ENCODE assay signal across 10 mouse cellular contexts in genomic region chr8:104631975-104632374, GRCm38 (mm10). TPM values are rescaled to one million over a fixed set of nuclear protein-coding genes. Genes with fewer than 3 reads are reported as not detected.
A peak's percentile ranks its signal among the peaks of the same experiment; 100 is the strongest.
DNase-seq lines count a peak whose midpoint lies in the region; ATAC-seq and TF ChIP-seq lines count a peak whose summit lies in the region.
"Had no signal": no experiment of that assay in that cellular context is flagged by ENCODE, and none has a peak within 500 bp of the region (broad histone marks: within the 10 kb centered on the region; RNA-seq: fewer than 3 reads in every experiment).

No protein-coding gene starts in this region.

- peak overlapping the region; percentile 35; the same call in 1 of the 2 replicates for H3K27ac ChIP-seq in small intestine, adult 2 months (ENCODE audit: insufficient read depth, low read depth, low read length)

- H3K36me3 ChIP-seq in small intestine, adult 2 months (ENCODE audit: control insufficient read depth, insufficient read depth, low read length): no peaks in the 10 kb centered on the region

- intact Hi-C loops in gastrocnemius, postnatal 36 days (cut with DNase I): no loop called here

- WGBS in small intestine, adult 2 months: 57% methylated on average over 5 of the region's 5 CpGs

- DNase-seq in gastrocnemius, postnatal 10 days: peak; percentile 9
- DNase-seq in gastrocnemius, postnatal 36 days: no peak
- peak; percentile 12 to 58 for DNase-seq in spleen, postnatal 4 days (ENCODE audit: low spot score in 2 of 2)
- DNase-seq in spleen, postnatal 14 days (ENCODE audit: low spot score in 2 of 2): no peak
- DNase-seq in urinary bladder, postnatal 36 days (ENCODE audit: low spot score in 2 of 2): no peak
- no peak for DNase-seq in layer of hippocampus, adult 9-10 months (ENCODE audit: low spot score)

- peak; percentile 14 to 15; a peak in 2 of 4 replicates for ATAC-seq in hematopoietic stem cell, adult 5-6 weeks (replicated peaks in 1 of 2; ENCODE audit: insufficient read depth in 1 of 2, low FRiP score in 2 of 2, low TSS enrichment in 1 of 2, low read depth in 1 of 2, poor library complexity in 2 of 2, severe bottlenecking in 2 of 2)

- no peak for TF ChIP-seq POLR2A in small intestine, adult 2 months (IDR thresholded peaks at IDR 0.05; ENCODE audit: low read depth, low read length)

- peaks cover 14% of the 10 kb centered on the region for H3K27me3 ChIP-seq in small intestine, adult 2 months (ENCODE audit: control insufficient read depth, insufficient read depth, low read length)

- no peaks in the 10 kb centered on the region; the same call in 1 of the 2 replicates for H3K4me1 ChIP-seq in small intestine, adult 2 months (ENCODE audit: control insufficient read depth, insufficient read depth, insufficient read length, low read length)

- no peak for TF ChIP-seq CTCF in small intestine, adult 2 months (IDR thresholded peaks at IDR 0.05; ENCODE audit: extremely low read depth, insufficient read length, insufficient replicate concordance, low read depth, low read length)

- H3K4me3 ChIP-seq in small intestine, adult 2 months (ENCODE audit: low read depth, low read length): no peak overlapping the region
- H3K4me3 ChIP-seq: erythroblast, embryonic 14.5 days had no signal

RNA-seq across cellular contexts. Expression of gene Rrad, which starts 0.8 kb away (rescaled TPM):
- total RNA-seq in gastrocnemius, postnatal 10 days (2021): 10 to 100 TPM; 17.0 to 34.2 TPM
- total RNA-seq in gastrocnemius, postnatal 36 days (2021): 1 to 10 TPM; 2.2 to 2.9 TPM
- 15.0 and 16.3 TPM in 2 replicates for total RNA-seq in hematopoietic stem cell, adult 5-6 weeks (2017)
- 4.7 and 5.2 TPM in 2 replicates for polyA plus RNA-seq in small intestine, adult 2 months (2012; rRNA removed)

RNA-seq across cellular contexts. Expression of gene Cdh16, which starts 7.8 kb away (rescaled TPM):
- total RNA-seq in gastrocnemius, postnatal 10 days (2021): under 1 TPM; 0.54 to 0.63 TPM
- total RNA-seq in gastrocnemius, postnatal 36 days (2021): not detected
- not detected in 2 replicates for total RNA-seq in hematopoietic stem cell, adult 5-6 weeks (2017)
- not detected in 2 replicates for polyA plus RNA-seq in small intestine, adult 2 months (2012; rRNA removed)
- polyA plus RNA-seq: erythroblast, embryonic 14.5 days; neural tube, embryonic 11.5 days had no signal

RNA-seq across cellular contexts. Expression of gene Ciao2b, which starts 9.8 kb away (rescaled TPM):
- 10 to 100 TPM; 38.3 to 48.5 TPM for total RNA-seq in gastrocnemius, postnatal 10 days (2021)
- total RNA-seq in gastrocnemius, postnatal 36 days (2021): 10 to 100 TPM; 29.1 to 29.4 TPM
- total RNA-seq in hematopoietic stem cell, adult 5-6 weeks (2017): 24.9 and 31.4 TPM in 2 replicates
- 35.2 and 56.7 TPM in 2 replicates for polyA plus RNA-seq in small intestine, adult 2 months (2012; rRNA removed)

RNA-seq across cellular contexts. Expression of gene Pdp2, which starts 40.7 kb away (rescaled TPM):
- 1 to 10 TPM; 3.8 to 4.7 TPM for total RNA-seq in gastrocnemius, postnatal 10 days (2021)
- 1 to 10 TPM; 4.2 to 7.4 TPM for total RNA-seq in gastrocnemius, postnatal 36 days (2021)
- total RNA-seq in hematopoietic stem cell, adult 5-6 weeks (2017): 13.0 and 13.9 TPM in 2 replicates
- polyA plus RNA-seq in small intestine, adult 2 months (2012; rRNA removed): 1.9 and 5.8 TPM in 2 replicates

Comparison
In these comparisons a context has a peak if more than half of its experiments do, and no peak if none do; other contexts are left out.
1. DNase-seq: peak in gastrocnemius, postnatal 10 days (single experiment) and spleen, postnatal 4 days (2 of 2); none in gastrocnemius, postnatal 36 days (0 of 2), spleen, postnatal 14 days (0 of 2), urinary bladder, postnatal 36 days (0 of 2) and layer of hippocampus, adult 9-10 months (single experiment).